Mouse (Mus musculus) thymus, adult 2 months (tissue): ENCODE results near the gene Tarbp2.

Experiments used
- CTCF ChIP-seq: fragments of 200-500 bp; IDR thresholded peaks from 2 replicates; pipeline ENCODE4 v1.5.1; 2012; ENCODE audit warnings: mild to moderate bottlenecking, control low read depth, low read length, moderate library complexity, borderline replicate concordance; ENCODE audit not compliant: control insufficient read depth, poor library complexity, insufficient read depth; ENCODE audit errors: extremely low read depth
- POLR2A ChIP-seq: fragments of 200-500 bp; IDR thresholded peaks from 2 replicates; pipeline ENCODE4 v1.6.1; 2012; ENCODE audit warnings: mild to moderate bottlenecking, low read length, control low read depth, moderate library complexity; ENCODE audit not compliant: control insufficient read depth, poor library complexity, insufficient read depth; ENCODE audit errors: extremely low read depth

DNA sequence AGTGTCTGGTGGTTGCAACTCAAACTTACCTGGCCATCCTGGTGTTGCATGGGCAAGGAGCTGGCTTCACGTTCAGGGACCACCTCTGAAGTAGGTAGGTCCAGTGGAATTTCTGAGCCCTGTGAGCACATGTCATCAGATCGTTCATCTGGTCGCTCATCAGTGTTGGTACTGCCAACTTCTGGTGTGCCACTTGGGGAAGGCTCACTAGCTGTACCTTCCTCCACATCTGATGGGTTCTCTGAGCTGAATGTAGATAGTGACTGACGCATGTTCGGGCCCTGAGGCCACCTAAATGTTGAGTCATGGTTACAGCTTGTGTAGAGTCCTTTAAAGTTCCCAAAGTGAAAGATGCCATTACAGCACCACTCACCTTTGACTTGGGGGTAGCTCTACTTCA lies 17.5 kb upstream of the Tarbp2 start:
- TF ChIP-seq POLR2A = no peak
- no peak for TF ChIP-seq CTCF
